Comparison of ENCODE assay signal across 8 mouse cellular contexts in genomic region chr11:97082977-97083376, GRCm38 (mm10). TPM values are rescaled to one million over a fixed set of nuclear protein-coding genes. Genes with fewer than 3 reads are reported as not detected.
DNase-seq lines count a peak whose midpoint lies in the region; ATAC-seq lines count a peak whose summit lies in the region.

No protein-coding gene starts in this region.

- H3K36me3 ChIP-seq in embryonic facial prominence, embryonic 14.5 days (ENCODE audit: control insufficient read depth, insufficient read depth, low read length), result no peaks in the 10 kb centered on the region
- no peaks in the 10 kb centered on the region for H3K36me3 ChIP-seq in lung, embryonic 16.5 days (ENCODE audit: control insufficient read depth, insufficient read depth, low read length)

- H3K27ac ChIP-seq in embryonic facial prominence, embryonic 14.5 days (replicated peaks; ENCODE audit: low read depth, low read length), result no peak overlapping the region
- H3K27ac ChIP-seq in lung, embryonic 16.5 days (ENCODE audit: low read length), result no peak overlapping the region

- no peak overlapping the region for H3K9ac ChIP-seq in embryonic facial prominence, embryonic 14.5 days (ENCODE audit: low read depth, low read length)
- H3K9ac ChIP-seq in lung, embryonic 16.5 days (ENCODE audit: low read length), result no peak overlapping the region

- no peak overlapping the region for H3K4me3 ChIP-seq in embryonic facial prominence, embryonic 14.5 days (ENCODE audit: low read depth, low read length)
- no peak overlapping the region for H3K4me3 ChIP-seq in lung, embryonic 16.5 days (ENCODE audit: low read length)

- H3K27me3 ChIP-seq in embryonic facial prominence, embryonic 14.5 days (replicated peaks; ENCODE audit: control insufficient read depth, insufficient read depth, low read length), result no peaks in the 10 kb centered on the region; the same call in 1 of the 2 replicates
- H3K27me3 ChIP-seq in lung, embryonic 16.5 days (ENCODE audit: control insufficient read depth, insufficient read depth, low read depth, low read length), result no peaks in the 10 kb centered on the region

- 37% methylated on average over 11 of the region's 11 CpGs for WGBS in embryonic facial prominence, embryonic 14.5 days
- WGBS in lung, embryonic 16.5 days, result 26% methylated on average over 11 of the region's 11 CpGs

- H3K9me3 ChIP-seq in embryonic facial prominence, embryonic 14.5 days (ENCODE audit: control insufficient read depth, low read length), result no peaks in the 10 kb centered on the region
- no peaks in the 10 kb centered on the region for H3K9me3 ChIP-seq in lung, embryonic 16.5 days (ENCODE audit: control insufficient read depth, low read length)

- H3K4me2 ChIP-seq in embryonic facial prominence, embryonic 14.5 days (ENCODE audit: low read depth, low read length), result no peak overlapping the region; the same call in 1 of the 2 replicates
- no peak overlapping the region for H3K4me2 ChIP-seq in lung, embryonic 16.5 days (ENCODE audit: low read depth, low read length)

- peak; percentile 50 for DNase-seq in gastrocnemius, postnatal 10 days
- no peak for DNase-seq in gastrocnemius, postnatal 4 days (ENCODE audit: low spot score in 2 of 2)
- peak; percentile 73 to 76 for DNase-seq in B cell, adult 2 months
- DNase-seq in adrenal gland, postnatal 25 days, result peak; percentile 49
- peak; percentile 24 for DNase-seq in embryonic facial prominence, embryonic 14.5 days (ENCODE audit: low spot score)
- DNase-seq in kidney, adult 8-10 months, result peak; percentile 34 to 38
- DNase-seq in thymus, postnatal 25 days, result peak; percentile 17

- ATAC-seq in embryonic facial prominence, embryonic 14.5 days (ENCODE audit: low read depth), result no peak
- ATAC-seq in lung, embryonic 16.5 days (ENCODE audit: low read depth), result peak; percentile 26; the same call in 1 of the 2 replicates

- peaks cover 14% of the 10 kb centered on the region for H3K4me1 ChIP-seq in embryonic facial prominence, embryonic 14.5 days (ENCODE audit: control insufficient read depth, insufficient read depth, low read length)
- H3K4me1 ChIP-seq in lung, embryonic 16.5 days (replicated peaks; ENCODE audit: control insufficient read depth, insufficient read depth, low read length), result no peaks in the 10 kb centered on the region

RNA-seq across cellular contexts. Expression of gene Tbx21, which starts 32.2 kb away (rescaled TPM):
- total RNA-seq in gastrocnemius, postnatal 10 days (2021), result 1 to 10 TPM; 1.3 to 1.7 TPM
- 1 to 10 TPM in 1 of 2 experiments, under 1 TPM in 1; 0.98 to 1.4 TPM for total RNA-seq in gastrocnemius, postnatal 4 days (2021)
- 0.39 TPM in 1 of 2 replicates, not detected in the other for total RNA-seq in adrenal gland, postnatal 25 days (2021)
- polyA plus RNA-seq in embryonic facial prominence, embryonic 14.5 days (2014; fragmentation: Nextera tagmentation; extraction: Ambion mirVana), result 0.13 and 0.26 TPM in 2 replicates
- 0.21 TPM in 1 of 2 replicates, not detected in the other for polyA plus RNA-seq in lung, embryonic 16.5 days (2015; fragmentation: Nextera tagmentation; extraction: Ambion mirVana)

RNA-seq across cellular contexts. Expression of gene Osbpl7, which starts 32.5 kb away (rescaled TPM):
- total RNA-seq in gastrocnemius, postnatal 10 days (2021), result 1 to 10 TPM; 3.4 to 6.4 TPM
- 1 to 10 TPM; 5.7 to 6.8 TPM for total RNA-seq in gastrocnemius, postnatal 4 days (2021)
- 18.9 TPM in 2 replicates for total RNA-seq in adrenal gland, postnatal 25 days (2021)
- 5.0 and 7.1 TPM in 2 replicates for polyA plus RNA-seq in embryonic facial prominence, embryonic 14.5 days (2014; fragmentation: Nextera tagmentation; extraction: Ambion mirVana)
- 12.4 and 14.3 TPM in 2 replicates for polyA plus RNA-seq in lung, embryonic 16.5 days (2015; fragmentation: Nextera tagmentation; extraction: Ambion mirVana)

RNA-seq across cellular contexts. Expression of gene Mrpl10, which starts 41.6 kb away (rescaled TPM):
- total RNA-seq in gastrocnemius, postnatal 10 days (2021), result 10 to 100 TPM; 45.1 to 45.6 TPM
- 10 to 100 TPM; 56.4 to 59.2 TPM for total RNA-seq in gastrocnemius, postnatal 4 days (2021)
- total RNA-seq in adrenal gland, postnatal 25 days (2021), result 117 and 129 TPM in 2 replicates
- 68.9 and 78.1 TPM in 2 replicates for polyA plus RNA-seq in embryonic facial prominence, embryonic 14.5 days (2014; fragmentation: Nextera tagmentation; extraction: Ambion mirVana)
- polyA plus RNA-seq in lung, embryonic 16.5 days (2015; fragmentation: Nextera tagmentation; extraction: Ambion mirVana), result 74.1 and 76.5 TPM in 2 replicates

RNA-seq across cellular contexts. Expression of gene Lrrc46, which starts 41.8 kb away (rescaled TPM):
- under 1 TPM in 1 of 2 experiments, not detected in 1; 0.16 TPM for total RNA-seq in gastrocnemius, postnatal 10 days (2021)
- total RNA-seq in gastrocnemius, postnatal 4 days (2021), result under 1 TPM in 1 of 2 experiments, not detected in 1; 0.47 TPM
- 1.0 and 1.4 TPM in 2 replicates for total RNA-seq in adrenal gland, postnatal 25 days (2021)
- polyA plus RNA-seq in embryonic facial prominence, embryonic 14.5 days (2014; fragmentation: Nextera tagmentation; extraction: Ambion mirVana), result 2.5 and 7.3 TPM in 2 replicates
- 8.7 and 11.3 TPM in 2 replicates for polyA plus RNA-seq in lung, embryonic 16.5 days (2015; fragmentation: Nextera tagmentation; extraction: Ambion mirVana)

RNA-seq across cellular contexts. Expression of gene Scrn2, which starts 53.2 kb away (rescaled TPM):
- 10 to 100 TPM; 11.3 to 11.4 TPM for total RNA-seq in gastrocnemius, postnatal 10 days (2021)
- total RNA-seq in gastrocnemius, postnatal 4 days (2021), result 10 to 100 TPM; 12.2 to 15.8 TPM
- 12.8 and 22.7 TPM in 2 replicates for total RNA-seq in adrenal gland, postnatal 25 days (2021)
- 14.7 and 16.1 TPM in 2 replicates for polyA plus RNA-seq in embryonic facial prominence, embryonic 14.5 days (2014; fragmentation: Nextera tagmentation; extraction: Ambion mirVana)
- polyA plus RNA-seq in lung, embryonic 16.5 days (2015; fragmentation: Nextera tagmentation; extraction: Ambion mirVana), result 29.7 and 32.9 TPM in 2 replicates

Comparison
In these comparisons a context has a peak if more than half of its experiments do, and no peak if none do; other contexts are left out.
1. DNase-seq: peak in gastrocnemius, postnatal 10 days (single experiment), B cell, adult 2 months (2 of 2), adrenal gland, postnatal 25 days (single experiment), embryonic facial prominence, embryonic 14.5 days (single experiment), kidney, adult 8-10 months (2 of 2) and thymus, postnatal 25 days (single experiment); none in gastrocnemius, postnatal 4 days (0 of 2).